Mouse (Mus musculus) intestine, embryonic 15.5 days (tissue): ENCODE measurements around the gene Nkx2-5. TPM values are rescaled to one million over a fixed set of nuclear protein-coding genes. Genes with fewer than 3 reads are reported as not detected.

Source experiments
- ATAC-seq: fragments of 200-750 bp; cut with Nextera tagmentation; 2 replicates; pipeline ENCODE4 v1.8.0; 2017; ENCODE audit warnings: moderate TSS enrichment, moderate library complexity
- H3K27ac ChIP-seq: fragments of 300-500 bp; sonication (generic); 2 replicates; pipeline ENCODE4 v1.5.1; 2015; ENCODE audit warnings: mild to moderate bottlenecking, inconsistent platforms
- H3K27me3 ChIP-seq: fragments of 300-500 bp; sonication (generic); replicated peaks from 2 replicates; pipeline ENCODE4 v1.6.1; 2015; ENCODE audit warnings: inconsistent platforms
- H3K36me3 ChIP-seq: fragments of 300-500 bp; sonication (generic); 2 replicates; pipeline ENCODE4 v1.6.1; 2015; ENCODE audit warnings: inconsistent platforms
- H3K4me1 ChIP-seq: fragments of 300-500 bp; sonication (generic); replicated peaks from 2 replicates; pipeline ENCODE4 v1.6.1; 2015; ENCODE audit warnings: inconsistent platforms
- H3K4me2 ChIP-seq: fragments of 300-500 bp; sonication (generic); replicated peaks from 2 replicates; pipeline ENCODE4 v1.6.1; 2015; ENCODE audit warnings: mild to moderate bottlenecking, inconsistent platforms
- H3K4me3 ChIP-seq: fragments of 300-500 bp; sonication (generic); replicated peaks from 2 replicates; pipeline ENCODE4 v1.5.1; 2015; ENCODE audit warnings: inconsistent platforms
- H3K9ac ChIP-seq: fragments of 300-500 bp; sonication (generic); 2 replicates; pipeline ENCODE4 v1.6.1; 2015; ENCODE audit warnings: inconsistent platforms
- H3K9me3 ChIP-seq: fragments of 300-500 bp; sonication (generic); 2 replicates; pipeline ENCODE4 v1.6.1; 2016; ENCODE audit warnings: inconsistent platforms
- WGBS: fragments of 180-500 bp; shearing (Covaris S2); methylation state at CpG from one replicate; pipeline ENCODE4 v1.1.7; 2015; 5-methylcytosine and 5-hydroxymethylcytosine counted together
- polyA plus RNA-seq: library from polyadenylated mRNA; unstranded; fragments of >200 nt; fragmentation: Nextera tagmentation; extraction: Ambion mirVana; gene quantifications from 2 replicates; pipeline ENCODE4 v1.2.1, GENCODE M21; 2015

The Nkx2-5 gene
- polyA plus RNA-seq = 0.14 TPM in 1 of 2 replicates, not detected in the other

DNA sequence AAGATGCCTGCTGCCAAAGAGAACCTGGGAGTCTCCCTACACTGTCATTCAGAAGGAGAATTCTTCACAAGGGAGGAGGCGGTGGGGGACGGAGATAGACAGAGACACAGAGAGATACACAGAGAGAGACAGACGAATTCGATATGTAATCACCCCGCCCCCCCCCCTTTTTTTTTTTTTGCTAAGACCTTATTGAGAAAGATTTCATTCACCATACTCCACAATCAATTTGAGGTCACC, at the start of gene Nkx2-5:
TSS of gene Nkx2-5 (minus strand) at position 101 of the 240 bp plus-strand sequence.
- ATAC-seq = no peak
- no peak within 1 kb of the TSS; the same call in 1 of the 2 replicates for H3K4me3 ChIP-seq

DNA sequence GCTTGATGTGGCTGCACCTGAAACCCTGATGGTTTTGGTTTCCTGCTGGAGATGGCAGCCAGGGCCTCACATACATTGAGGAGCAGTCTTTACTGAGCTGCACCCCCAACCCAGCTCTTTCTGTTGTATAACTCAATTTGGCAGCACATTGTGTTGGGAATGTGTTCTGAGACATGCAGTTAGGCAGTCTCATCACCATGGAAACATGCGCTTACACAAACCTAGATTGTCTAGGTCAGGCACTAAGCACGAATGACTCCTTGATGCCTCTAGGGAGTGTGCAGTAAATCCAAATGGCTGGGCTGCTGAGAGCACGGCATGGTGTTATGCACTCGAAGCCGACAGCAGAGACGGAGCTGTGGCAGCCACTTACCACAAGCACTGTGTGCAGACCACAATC, 49.5 kb upstream of the Nkx2-5 start:
- Histone ChIP-seq H3K9me3 (no peaks in the 10 kb centered on the region), H3K9ac (no peak overlapping the region), H3K4me1 (0 out of 2 replicates have a peak, but pooled peaks cover 6% of the 10 kb centered on the region), H3K4me3 (no peak overlapping the region), H3K27ac (no peak overlapping the region), H3K4me2 (no peak overlapping the region), H3K36me3 (no peaks in the 10 kb centered on the region), H3K27me3 (no peaks in the 10 kb centered on the region)
- 76% methylated on average over 6 of the region's 6 CpGs for WGBS
- ATAC-seq = no peak

More for the DNA sequence above, at the start of gene Nkx2-5:
- peaks cover 88% of the 10 kb centered on the region for H3K27me3 ChIP-seq
- H3K9me3 ChIP-seq = no peaks in the 10 kb centered on the region
- H3K36me3 ChIP-seq = no peaks in the 10 kb centered on the region
- H3K27ac ChIP-seq = no peak within 1 kb of the TSS
- WGBS = under 1% methylated on average over 5 of the region's 5 CpGs
- H3K4me1 ChIP-seq = peaks cover 12% of the 10 kb centered on the region
- no peak within 1 kb of the TSS for H3K9ac ChIP-seq
- H3K4me2 ChIP-seq = peak within 1 kb of the TSS; percentile 24; the same call in 1 of the 2 replicates

DNA sequence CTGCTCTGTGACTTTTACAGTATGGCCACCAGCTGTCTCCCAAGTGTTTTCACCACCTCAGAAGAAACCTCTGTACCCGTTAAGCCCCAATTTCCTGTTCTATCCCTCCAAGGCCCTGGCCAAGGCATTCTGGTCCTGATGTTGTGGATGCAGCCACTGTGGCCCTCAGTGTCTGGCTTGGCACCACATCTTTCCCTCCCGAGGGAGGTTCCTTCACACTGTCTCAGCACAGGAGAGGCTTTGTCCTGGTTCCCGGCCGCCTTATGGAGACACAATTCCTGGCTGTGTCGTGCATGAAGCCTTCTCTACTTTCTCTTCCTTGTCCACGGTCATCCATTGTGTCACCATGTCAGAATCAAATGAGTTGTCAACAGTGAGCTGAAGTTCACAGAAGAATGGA, 48.7 kb upstream of the Nkx2-5 start:
- WGBS = 70% methylated on average over 6 of the region's 6 CpGs
- Histone ChIP-seq H3K4me2 (no peak overlapping the region), H3K4me3 (no peak overlapping the region), H3K9me3 (no peaks in the 10 kb centered on the region), H3K27me3 (no peaks in the 10 kb centered on the region), H3K4me1 (0 out of 2 replicates have a peak, but pooled peaks cover 6% of the 10 kb centered on the region), H3K27ac (no peak overlapping the region), H3K9ac (no peak overlapping the region), H3K36me3 (no peaks in the 10 kb centered on the region)
- no peak for ATAC-seq

DNA sequence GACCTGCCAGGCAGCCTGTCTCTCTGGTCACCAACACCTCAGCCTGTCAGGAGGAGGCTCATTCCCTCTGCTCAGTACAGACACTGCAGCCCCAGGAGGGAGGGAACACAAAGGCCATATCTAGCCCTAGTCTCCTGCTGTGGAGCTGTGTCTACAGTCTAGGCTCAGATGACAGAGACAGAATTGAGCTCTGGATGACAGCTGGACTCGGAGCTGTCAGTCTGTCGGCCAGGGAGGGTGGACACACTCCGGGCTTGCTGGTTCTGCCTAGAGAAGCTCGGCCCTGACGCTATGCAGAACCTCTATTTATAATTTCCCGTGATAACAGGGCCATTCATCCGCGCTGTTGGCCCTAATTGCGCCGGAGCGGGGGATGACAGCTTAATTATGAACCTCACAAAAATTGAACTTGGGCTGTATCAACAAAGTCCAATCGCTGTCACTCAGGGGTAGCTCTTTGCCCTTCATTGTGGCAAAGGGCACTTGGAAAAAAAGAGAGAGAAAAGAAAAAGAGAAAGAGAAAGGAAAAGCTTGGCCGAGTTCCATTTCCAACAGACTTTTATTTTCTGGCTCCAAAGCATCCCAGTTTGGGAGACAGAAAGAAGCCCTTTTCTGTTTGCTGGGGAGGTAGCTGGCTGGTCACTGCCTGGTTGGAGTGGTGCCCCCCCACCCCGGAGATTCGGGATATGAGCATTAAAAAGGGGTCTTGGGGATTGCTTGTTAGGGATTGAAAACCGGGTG, 48.0 kb upstream of the Nkx2-5 start:
- Histone ChIP-seq H3K36me3 (no peaks in the 10 kb centered on the region), H3K27me3 (no peaks in the 10 kb centered on the region), H3K4me2 (0 out of 2 replicates have a peak overlapping the region, but pooled peaks have one; percentile 9), H3K9me3 (no peaks in the 10 kb centered on the region), H3K27ac (no peak overlapping the region), H3K4me1 (0 out of 2 replicates have a peak, but pooled peaks cover 6% of the 10 kb centered on the region), H3K9ac (no peak overlapping the region; the same call in 1 of the 2 replicates), H3K4me3 (no peak overlapping the region)
- 38% methylated on average over 16 of the region's 16 CpGs for WGBS
- ATAC-seq = no peak

DNA sequence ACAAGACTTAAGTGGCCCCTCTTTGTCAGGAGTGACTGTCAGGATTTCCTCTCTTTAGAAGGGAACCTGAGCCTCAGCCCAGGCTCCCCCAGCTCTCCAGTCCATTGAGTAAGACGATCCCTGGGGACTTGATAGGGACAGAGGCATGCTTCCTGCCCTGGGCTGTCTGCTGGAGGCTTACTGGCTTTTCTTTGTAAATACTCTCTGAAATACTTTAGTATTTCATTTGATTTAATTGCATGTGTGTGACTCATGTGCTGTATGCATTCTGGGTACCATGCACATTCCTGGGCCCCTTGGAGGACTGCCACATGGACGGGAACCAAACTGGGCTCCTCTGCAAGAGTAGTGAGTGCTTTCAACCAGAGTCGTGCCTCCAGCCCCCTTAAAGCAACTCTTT, 43.1 kb upstream of the Nkx2-5 start:
- H3K9me3 ChIP-seq = no peaks in the 10 kb centered on the region
- H3K36me3 ChIP-seq = no peaks in the 10 kb centered on the region
- no peaks in the 10 kb centered on the region; the same call in 1 of the 2 replicates for H3K27me3 ChIP-seq
- no peak overlapping the region for H3K9ac ChIP-seq
- H3K27ac ChIP-seq = no peak overlapping the region
- no peak for ATAC-seq
- H3K4me3 ChIP-seq = no peak overlapping the region
- WGBS = 26% methylated on average over 3 of the region's 3 CpGs
- H3K4me1 ChIP-seq = peaks cover 19% of the 10 kb centered on the region
- H3K4me2 ChIP-seq = no peak overlapping the region

DNA sequence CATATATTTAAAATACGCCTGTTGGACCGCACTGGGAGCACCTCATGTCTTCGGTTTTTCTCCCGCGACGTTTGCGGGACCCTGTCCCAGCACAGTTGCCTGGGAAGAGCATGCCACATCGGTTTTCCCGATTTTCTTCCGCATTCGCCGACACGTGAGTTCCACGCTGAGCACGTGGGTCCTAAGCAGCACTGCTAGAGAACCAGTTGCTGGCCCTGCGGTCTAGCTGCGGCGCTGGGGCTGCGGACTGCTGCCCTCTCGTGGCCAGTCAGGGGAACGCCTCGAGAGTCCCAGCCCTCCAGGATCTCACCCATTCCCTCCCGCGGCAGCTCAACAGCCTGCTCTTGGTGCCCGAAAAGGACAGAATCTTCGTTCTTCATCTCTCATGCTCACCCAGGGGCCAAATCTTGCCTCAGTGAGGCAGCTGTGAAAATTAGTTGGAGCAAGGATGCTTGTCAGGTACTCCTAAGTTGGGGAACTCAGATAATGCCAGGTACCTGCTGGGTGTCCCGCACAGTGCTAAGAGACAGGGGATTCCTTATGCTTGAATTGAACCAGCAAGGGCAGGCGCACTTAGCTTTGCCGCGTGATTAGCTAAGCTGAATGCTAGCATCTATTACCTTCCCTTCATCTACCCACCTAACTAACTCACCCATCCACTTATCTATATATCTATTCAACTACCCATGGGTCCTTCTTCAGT, 41.4 kb upstream of the Nkx2-5 start:
- Histone ChIP-seq H3K4me1 (peaks cover 16% of the 10 kb centered on the region), H3K27ac (no peak overlapping the region), H3K9ac (no peak overlapping the region), H3K4me3 (peak overlapping the region; percentile 38), H3K27me3 (no peaks in the 10 kb centered on the region; the same call in 1 of the 2 replicates), H3K4me2 (peak overlapping the region; percentile 68), H3K36me3 (no peaks in the 10 kb centered on the region), H3K9me3 (no peaks in the 10 kb centered on the region)
- WGBS = 9% methylated on average over 30 of the region's 30 CpGs
- peak; percentile 85 for ATAC-seq

DNA sequence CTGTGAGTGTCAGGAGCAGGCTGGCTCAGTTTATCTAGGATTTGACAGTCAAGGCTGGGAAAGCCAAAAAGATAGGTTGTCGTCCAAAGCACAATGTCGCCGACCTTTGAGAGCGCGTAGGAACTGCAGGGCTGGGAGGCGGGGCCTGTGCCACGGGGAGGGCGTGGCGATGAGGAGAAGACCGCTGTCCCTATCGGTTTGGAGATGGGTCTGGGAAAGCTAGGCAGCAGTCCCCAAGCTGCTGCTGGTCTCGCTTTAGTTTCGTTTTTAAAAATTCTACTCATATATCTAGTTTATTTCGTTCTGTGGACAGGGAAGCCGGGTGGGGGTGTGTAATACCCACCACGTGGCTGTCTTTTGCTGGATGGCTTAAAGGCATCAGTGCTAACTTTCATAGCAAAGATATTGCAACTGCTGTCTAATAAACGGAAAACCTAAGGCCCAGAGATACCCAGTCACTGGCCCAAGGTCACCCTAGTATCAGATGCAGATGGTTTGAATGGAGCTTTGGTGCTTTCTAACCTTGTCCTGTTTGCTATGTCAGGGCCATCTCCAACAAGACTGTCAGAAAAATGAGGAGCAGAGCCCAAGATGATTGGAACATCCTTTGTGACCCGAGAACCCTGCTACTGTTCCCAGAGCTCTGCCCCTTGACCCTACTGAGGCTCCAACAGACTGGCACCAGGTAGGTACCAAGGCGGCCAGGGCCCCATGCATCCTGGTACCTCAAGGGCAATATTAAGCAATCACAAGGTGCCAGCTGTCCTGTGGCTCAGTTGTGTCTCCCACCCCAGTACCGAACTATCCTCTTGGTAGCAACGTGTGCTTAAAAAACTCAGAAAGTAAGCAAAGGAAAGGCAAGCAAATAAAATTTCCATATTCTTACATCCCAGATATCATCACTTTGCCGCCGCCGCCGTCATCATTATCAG, 40.5 kb upstream of the Nkx2-5 start:
- Histone ChIP-seq H3K27me3 (no peaks in the 10 kb centered on the region; the same call in 1 of the 2 replicates), H3K36me3 (no peaks in the 10 kb centered on the region), H3K9me3 (no peaks in the 10 kb centered on the region), H3K27ac (no peak overlapping the region), H3K4me1 (peaks cover 16% of the 10 kb centered on the region), H3K9ac (peak overlapping the region; percentile 38; the same call in 1 of the 2 replicates), H3K4me3 (peak overlapping the region; percentile 38), H3K4me2 (peak overlapping the region; percentile 68)
- WGBS = 18% methylated on average over 25 of the region's 25 CpGs
- ATAC-seq = peak; percentile 85

DNA sequence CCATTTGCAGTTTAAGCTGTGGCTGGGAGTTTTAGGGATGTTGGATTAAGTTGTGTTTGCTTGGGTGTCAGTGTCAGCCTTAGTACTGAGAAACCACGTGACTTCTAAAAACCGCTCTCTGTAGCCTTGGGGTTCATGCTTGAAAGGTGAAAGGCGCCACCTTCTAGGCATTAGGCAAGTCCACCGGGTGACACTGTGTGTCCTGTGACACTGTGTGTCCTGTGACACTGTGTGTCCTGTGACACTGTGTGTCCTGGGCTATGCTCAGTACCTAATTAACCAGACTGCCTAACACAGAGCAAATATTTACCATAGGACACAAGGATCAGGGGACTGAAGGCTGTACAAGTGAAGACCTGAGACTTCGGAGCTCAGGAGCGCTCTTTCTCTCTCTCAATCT, 38.8 kb upstream of the Nkx2-5 start:
- no peaks in the 10 kb centered on the region for H3K36me3 ChIP-seq
- peaks cover 16% of the 10 kb centered on the region for H3K4me1 ChIP-seq
- no peak overlapping the region for H3K9ac ChIP-seq
- no peak overlapping the region for H3K27ac ChIP-seq
- no peaks in the 10 kb centered on the region for H3K9me3 ChIP-seq
- no peak overlapping the region for H3K4me3 ChIP-seq
- 69% methylated on average over 6 of the region's 6 CpGs for WGBS
- ATAC-seq = no peak
- no peak overlapping the region for H3K4me2 ChIP-seq
- no peaks in the 10 kb centered on the region; the same call in 1 of the 2 replicates for H3K27me3 ChIP-seq

DNA sequence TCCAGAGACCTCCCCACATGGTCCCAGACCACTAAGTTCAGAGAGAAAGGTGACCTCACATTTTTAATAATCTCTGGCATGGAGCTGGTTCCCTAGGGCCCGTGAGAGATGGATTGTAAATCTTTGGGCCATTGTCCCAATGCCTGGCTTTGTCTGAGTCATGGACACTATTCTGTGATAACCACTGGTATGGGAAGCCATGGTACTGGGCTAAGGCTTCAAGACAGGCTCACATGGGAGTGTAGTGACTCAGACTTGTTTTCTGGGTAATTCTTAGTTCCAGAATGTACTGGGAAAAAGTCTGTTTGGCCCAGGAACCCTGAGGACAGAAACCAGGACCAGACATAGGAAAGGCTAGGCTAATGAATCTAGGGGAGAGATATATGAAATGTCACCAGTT, 37.9 kb upstream of the Nkx2-5 start:
- no peak for ATAC-seq
- Histone ChIP-seq H3K9ac (no peak overlapping the region), H3K4me3 (no peak overlapping the region), H3K36me3 (no peaks in the 10 kb centered on the region), H3K9me3 (no peaks in the 10 kb centered on the region), H3K27ac (no peak overlapping the region), H3K4me1 (peaks cover 16% of the 10 kb centered on the region), H3K4me2 (no peak overlapping the region), H3K27me3 (no peaks in the 10 kb centered on the region; the same call in 1 of the 2 replicates)
- 79% methylated on average over 1 of the region's 1 CpGs for WGBS

DNA sequence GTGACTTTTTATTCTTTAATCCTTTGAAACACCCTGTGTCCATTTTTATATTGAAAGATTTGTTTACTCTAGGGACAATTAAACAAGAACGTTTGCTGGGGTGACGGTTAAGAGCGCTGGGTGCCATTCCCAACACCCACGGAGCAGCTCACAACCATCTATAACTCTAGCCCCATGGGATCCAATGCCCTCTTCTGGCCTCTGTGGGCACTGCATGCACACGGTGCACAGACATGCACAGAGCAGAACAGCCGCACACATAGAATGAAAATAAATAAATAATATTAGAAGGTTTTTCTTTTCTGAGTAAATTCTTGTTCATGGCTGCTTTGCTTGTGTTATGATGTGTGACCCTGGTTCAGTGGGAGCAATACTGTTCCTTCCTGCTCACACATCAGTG, 34.4 kb upstream of the Nkx2-5 start:
- Histone ChIP-seq H3K4me2 (no peak overlapping the region), H3K4me3 (no peak overlapping the region), H3K27ac (no peak overlapping the region), H3K9me3 (no peaks in the 10 kb centered on the region), H3K36me3 (no peaks in the 10 kb centered on the region), H3K9ac (no peak overlapping the region), H3K4me1 (0 out of 2 replicates have a peak, but pooled peaks cover 5% of the 10 kb centered on the region), H3K27me3 (no peaks in the 10 kb centered on the region)
- 85% methylated on average over 6 of the region's 6 CpGs for WGBS
- no peak for ATAC-seq

DNA sequence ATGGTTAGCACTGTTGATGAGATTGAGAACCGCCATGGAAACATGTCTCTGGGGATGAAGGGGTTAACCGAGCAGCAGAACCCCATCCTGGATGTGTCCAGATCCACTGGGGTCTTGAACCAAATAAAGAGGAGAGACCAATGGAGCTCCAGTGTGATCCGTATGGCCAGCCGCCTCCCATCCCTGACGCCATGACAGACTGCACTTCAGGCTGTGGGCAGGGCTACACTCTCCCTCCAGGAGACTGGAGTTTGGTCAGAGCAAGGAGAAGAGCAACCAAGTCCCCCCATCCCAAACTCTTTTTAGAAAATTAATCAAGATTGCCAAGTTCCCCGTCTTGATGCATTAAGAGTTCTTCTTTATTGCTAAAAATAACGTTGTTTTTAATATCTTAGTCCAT, 33.1 kb upstream of the Nkx2-5 start:
- Histone ChIP-seq H3K36me3 (no peaks in the 10 kb centered on the region), H3K4me1 (no peaks in the 10 kb centered on the region), H3K27ac (no peak overlapping the region), H3K4me2 (no peak overlapping the region), H3K9ac (no peak overlapping the region), H3K9me3 (no peaks in the 10 kb centered on the region), H3K27me3 (no peaks in the 10 kb centered on the region), H3K4me3 (no peak overlapping the region)
- 80% methylated on average over 7 of the region's 7 CpGs for WGBS
- ATAC-seq = no peak

DNA sequence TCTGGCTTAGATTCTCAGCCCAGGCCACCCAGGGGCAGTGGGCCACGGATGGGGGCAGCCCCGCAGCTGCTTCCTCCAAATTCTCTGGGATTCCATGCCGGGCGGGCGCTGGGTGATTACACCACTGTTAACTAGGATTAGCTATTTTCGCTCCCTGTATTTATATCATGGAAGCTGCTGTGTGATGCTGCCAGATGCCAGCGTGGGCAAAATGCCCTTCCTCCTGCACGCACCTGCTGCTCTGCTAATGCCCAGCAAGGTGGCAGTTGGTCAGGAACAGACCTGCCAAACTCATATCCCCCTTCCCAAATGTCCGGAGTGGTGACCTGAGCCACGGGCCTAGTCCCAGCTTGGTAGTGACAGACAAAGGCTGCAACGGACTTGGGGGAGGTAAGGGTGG, 29.7 kb upstream of the Nkx2-5 start:
- H3K27ac ChIP-seq = no peak overlapping the region
- ATAC-seq = no peak
- H3K9ac ChIP-seq = no peak overlapping the region
- no peaks in the 10 kb centered on the region for H3K9me3 ChIP-seq
- H3K27me3 ChIP-seq = no peaks in the 10 kb centered on the region
- no peak overlapping the region for H3K4me3 ChIP-seq
- H3K4me1 ChIP-seq = no peaks in the 10 kb centered on the region
- WGBS = 78% methylated on average over 11 of the region's 11 CpGs
- no peak overlapping the region for H3K4me2 ChIP-seq
- H3K36me3 ChIP-seq = no peaks in the 10 kb centered on the region
